Mouse (Mus musculus) kidney, adult 9 months (tissue): ENCODE results near the gene Atg7.

ENCODE experiments used
- DNase-seq: peaks from one replicate; pipeline ENCODE4 v3.0.0; 2022

The Atg7 gene

DNA sequence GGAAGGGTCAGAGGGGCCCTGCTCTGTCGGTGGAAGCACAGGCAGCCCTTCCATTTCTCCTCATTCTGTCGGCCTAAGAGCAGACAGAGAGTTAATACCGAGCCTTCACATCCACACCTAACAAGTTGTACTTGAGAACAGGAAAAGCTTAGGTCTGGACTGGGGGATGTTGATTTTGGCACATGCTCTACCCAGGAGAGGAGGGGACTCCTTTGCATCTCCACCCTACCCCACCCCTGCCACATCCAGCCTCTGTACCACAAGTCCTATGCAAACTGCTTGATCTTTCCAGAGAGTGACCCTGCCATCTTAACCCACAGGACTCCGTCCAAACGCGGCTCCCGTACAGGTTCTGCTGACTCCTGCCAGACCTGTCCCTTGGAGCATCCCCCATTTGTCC lies 178.7 kb downstream of the Atg7 start:
- no peak for DNase-seq

DNA sequence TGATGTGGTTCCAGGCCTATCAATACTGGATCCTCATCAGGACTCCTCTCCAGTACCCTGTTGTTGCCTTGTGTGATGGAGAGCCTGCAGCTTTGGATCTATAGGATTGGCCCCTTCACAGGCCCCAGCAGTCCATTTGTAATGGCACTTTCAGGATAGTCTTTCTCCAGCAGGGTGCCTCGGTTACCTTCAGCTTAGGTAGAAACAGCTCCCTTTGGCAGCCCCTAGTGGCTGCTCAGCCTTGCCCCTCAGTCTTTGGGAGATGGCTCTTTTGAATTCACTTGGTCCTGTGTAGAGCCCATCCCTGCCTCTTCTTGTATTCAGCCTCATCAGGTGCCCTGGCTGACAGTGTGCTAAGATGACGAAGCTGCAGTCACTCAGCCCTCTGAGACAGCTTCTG lies 184.0 kb downstream of the Atg7 start:
- DNase-seq: no peak

DNA sequence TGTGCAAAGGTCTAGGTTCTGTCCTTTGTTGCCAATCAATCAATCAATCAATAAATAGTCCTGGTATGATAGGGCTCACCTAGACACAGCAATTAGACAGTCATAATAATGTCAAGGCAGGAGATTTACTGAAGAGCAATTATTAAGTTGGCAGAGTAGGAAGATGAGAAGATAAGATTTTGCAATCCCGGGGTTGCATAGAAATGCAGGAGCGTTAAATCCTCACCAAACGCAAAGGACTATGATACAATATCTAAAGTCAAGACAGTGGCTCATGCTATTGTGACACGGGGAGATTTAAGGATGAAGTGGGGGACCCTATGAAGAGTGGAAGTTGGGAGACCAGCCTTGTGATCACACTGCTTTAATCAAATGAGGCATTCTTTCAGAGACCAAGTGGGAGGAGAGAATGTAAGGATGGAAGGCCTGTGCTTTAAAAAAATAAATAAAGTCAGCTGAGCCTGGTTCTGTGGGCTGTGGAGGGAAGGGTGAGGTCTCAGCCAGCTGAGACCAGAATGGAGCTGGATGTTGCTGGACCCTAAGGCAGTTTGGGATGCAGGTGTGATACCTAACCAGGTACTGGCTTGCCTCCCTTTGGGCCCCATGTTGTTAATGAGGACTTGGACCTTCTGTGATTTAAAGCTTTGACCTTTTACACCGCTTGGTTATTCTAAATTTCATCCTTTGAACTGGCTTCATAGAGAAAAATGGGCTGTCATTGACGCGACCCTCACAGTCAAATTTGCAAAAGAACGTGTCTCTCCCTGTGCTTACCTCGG lies 187.0 kb downstream of the Atg7 start:
- DNase-seq: no peak

DNA sequence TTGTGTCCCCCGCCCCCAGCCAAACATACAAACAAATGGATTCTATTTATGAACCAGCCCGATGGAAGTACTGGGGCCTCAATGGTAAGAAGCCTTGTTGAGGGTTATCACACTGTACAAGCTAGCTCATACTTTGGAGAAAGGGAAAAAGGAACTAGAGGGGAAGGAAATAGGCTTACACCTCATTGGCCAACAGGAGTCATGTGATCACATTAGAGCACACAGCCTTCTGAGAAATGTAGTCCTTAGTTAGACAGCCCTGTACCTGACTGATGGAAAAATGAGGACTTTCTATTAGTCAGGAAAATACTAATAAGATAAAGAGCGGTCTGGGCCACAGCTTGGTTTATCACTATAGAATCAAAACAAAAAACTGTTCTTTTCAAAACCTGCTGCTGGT lies 188.9 kb downstream of the Atg7 start:
- no peak for DNase-seq

DNA sequence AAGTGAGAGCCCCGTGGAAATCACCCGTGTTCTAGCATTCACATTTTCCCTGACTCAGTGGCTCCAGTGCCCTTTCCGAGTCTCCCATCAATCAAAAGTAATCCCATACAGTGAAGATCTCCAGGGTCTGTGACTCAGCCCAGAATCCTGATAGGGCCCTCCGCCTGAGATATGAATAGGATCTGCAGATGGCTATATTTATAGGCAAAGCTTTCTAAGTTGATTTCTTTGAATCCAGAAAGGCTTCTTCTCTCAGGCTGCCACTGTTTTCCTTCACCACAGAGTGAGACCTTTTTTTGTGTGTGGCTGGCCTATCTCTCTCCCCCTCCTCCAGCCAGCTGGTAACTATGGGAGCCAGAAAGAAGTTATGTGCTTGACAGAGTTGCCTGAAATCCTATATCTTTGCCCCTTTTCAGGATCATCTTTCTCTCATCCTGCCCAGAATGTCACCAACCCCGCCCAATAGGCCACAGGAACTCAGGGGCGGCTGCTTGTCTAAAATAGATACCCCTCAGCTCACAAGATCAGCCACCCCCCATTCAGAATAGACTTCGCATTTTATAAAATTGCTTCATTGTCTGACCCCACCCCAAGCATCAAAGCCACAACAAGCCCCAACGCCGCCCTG lies 190.3 kb downstream of the Atg7 start:
- DNase-seq: no peak

DNA sequence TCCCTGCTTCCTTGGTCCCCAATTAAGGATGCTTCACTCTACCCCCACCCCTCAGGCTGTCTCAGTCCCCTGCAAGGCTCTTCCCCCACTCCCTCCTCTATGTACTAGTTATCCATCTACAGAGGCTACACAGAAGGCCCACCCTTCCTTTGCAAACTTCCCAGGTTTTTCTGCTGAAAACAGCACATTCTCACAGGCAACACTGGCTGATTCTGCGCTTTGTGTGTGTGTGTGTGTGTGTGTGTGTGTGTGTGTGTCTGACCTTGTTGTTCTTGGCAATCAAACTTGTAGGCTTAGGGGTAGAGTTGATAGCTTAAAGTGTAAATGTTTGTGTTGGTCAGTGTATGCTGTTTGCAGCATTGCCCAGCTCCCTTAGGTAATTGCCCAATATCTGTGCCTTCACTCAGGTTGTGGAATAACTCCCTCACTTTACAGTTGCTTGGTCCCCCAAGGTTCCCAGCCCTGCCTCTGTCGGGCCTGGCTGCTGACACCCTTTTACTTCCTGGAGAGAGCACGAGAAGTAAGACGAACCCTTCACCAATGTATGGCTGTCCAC lies 191.0 kb downstream of the Atg7 start:
- peak; percentile 78 for DNase-seq

DNA sequence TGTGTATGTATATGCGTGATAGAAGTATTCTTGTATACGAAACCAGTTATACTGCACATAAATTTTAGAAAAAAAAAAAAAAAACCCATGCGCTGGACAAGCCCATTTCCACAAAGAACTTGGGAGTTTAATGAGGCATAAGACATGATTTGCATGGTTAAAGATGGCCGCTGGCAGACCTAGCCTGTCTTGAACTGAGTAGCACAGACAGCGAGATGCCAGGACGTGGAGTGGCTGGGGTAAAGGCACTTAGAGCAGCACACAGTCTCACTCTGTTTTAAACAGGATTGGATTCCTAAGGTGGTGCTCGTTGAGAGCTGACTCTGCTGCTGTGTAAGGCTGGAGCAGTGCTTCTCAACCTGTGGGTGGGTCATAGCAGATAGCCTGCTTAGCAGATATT lies 192.4 kb downstream of the Atg7 start:
- DNase-seq: no peak

DNA sequence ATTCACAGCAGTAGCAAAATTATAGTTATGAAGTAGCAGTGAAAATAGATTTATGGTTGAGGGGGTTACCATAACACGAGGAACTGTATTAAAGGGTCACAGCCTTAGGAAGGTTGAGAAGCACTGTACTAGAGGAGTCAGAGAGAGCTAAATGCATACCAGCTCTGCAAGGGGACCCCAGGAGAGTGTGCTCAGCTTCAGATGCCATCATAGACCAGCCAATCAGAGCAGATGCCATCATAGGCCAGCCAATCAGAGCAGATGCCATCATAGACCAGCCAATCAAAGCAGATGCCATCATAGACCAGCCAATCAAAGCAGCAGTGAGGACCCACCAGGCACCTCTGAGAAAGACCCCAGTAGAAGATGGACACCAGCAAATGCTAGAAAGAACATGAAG lies 192.9 kb downstream of the Atg7 start:
- no peak for DNase-seq

DNA sequence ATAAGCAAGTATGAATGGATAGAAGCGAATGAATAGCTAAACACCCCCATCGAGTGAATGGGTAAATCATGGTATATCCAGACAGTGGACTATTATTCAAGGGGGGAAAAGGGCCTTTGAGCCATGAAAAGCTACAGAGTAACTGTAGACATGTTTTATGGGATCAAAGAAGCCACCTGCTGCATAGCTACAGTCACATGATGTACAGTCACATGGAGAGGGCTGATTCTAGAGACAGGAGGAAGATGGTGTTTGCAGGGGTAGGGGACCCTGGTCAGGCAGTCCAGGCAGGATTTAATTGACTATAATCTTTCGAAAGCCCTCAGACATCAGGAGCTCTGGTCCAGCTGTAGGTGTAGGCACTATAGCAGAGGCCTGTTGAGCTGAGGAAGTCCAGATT lies 193.5 kb downstream of the Atg7 start:
- DNase-seq: no peak

DNA sequence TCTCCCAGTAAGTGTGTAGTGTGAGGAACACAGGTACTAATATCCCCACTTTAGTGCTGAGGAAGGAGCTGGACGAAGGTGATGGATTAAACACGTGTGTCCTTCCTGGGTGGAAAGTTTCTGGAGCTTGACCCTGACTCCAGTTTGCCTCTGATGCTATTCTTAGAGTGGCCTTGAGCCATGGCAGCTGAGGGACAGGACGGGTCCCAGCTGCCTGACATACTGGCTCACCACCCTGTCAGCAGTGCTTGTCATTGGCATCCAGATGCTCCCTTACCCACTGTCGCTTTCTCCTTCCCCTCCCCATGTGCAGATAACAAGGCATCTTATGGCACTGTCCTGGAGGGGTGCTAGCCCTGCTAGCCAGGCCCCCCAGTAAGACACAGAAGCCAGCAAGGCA lies 196.0 kb downstream of the Atg7 start:
- no peak for DNase-seq

DNA sequence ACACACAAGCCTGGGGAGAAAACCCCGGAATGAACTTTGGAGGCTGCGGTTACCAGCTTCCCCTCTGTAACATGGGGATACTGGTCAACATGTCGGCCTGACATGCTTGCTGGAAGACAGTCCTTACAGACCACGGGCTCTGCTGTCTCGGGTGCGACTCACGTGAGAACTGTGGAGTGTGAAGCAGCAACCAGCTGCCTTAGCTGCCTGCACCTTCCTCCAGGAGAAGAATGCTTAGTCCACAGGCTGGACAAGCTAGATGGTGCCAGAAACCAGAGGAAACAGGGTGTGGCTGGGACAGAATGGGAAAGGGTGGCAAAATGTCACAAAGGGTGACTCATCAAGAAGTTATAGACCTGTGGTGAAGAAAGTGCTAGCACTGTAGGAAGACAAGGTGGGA lies 197.1 kb downstream of the Atg7 start:
- DNase-seq: peak; percentile 38

DNA sequence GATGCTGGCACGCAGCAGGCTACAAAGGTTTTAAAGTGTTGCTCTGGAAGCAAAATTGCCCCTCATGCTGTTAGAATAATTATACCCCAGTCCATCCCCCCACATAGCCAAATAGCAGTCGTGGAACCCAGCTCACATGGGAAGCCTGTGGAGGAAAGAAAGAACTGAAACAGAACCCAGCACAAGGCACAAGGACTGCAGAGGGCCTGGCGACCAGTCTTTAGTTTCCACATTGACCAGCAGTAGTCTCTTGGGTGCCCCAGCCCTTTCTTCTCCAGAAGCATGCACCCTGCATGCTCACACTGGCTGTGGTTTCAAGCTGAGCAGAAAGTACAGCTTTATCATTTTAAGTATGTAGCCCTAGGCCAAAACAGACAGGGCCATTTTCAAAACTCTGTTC lies 199.2 kb downstream of the Atg7 start:
- no peak for DNase-seq

DNA sequence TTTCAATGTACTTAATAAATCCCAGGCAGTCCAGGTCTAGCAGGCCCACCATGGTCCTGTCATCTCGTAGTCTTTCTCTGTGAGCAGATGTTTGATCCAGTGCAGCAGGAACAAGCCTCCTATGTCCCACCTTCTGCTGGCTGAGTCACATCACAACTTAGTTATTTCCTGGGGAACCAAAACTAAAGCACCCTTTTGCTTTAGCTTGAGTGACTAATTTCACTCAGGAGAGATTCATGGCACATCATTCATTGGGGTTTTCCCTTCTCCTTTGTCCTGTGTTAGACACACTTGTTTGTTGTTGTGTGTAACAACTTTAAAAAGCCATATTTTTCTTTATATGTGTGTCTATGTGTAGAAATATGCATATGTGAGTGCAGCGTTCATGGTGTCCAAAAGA lies 200.0 kb downstream of the Atg7 start:
- DNase-seq: no peak

DNA sequence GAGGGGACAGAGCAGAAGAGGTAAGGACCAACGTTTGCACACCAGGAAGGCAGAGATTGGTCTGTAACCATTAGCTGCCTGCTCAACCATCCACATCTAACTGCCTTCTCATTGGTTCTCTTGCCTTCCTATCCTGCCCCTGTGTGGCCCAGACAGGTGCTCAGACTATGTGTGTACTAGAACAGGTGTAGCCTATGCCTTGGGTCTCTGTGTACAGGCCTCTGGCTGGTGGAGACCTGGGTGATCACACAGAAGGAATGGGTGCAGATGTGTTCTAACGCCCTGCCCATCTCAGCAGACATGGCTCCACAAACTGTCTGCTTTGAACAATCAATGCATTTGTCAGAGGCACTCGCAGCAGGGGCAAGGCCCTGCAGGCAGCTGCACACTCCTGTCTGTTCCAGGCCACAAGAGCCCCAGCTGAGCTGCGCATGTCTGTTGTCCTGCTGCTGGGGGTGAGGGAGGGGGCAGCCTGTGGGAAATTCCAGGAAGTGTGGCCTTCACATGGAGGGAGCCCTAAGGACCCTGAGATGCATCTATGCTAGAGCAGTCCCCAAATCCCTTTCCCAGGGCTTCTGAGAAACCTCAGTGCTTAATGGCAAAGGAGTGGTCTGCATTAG lies 203.4 kb downstream of the Atg7 start:
- DNase-seq: no peak

DNA sequence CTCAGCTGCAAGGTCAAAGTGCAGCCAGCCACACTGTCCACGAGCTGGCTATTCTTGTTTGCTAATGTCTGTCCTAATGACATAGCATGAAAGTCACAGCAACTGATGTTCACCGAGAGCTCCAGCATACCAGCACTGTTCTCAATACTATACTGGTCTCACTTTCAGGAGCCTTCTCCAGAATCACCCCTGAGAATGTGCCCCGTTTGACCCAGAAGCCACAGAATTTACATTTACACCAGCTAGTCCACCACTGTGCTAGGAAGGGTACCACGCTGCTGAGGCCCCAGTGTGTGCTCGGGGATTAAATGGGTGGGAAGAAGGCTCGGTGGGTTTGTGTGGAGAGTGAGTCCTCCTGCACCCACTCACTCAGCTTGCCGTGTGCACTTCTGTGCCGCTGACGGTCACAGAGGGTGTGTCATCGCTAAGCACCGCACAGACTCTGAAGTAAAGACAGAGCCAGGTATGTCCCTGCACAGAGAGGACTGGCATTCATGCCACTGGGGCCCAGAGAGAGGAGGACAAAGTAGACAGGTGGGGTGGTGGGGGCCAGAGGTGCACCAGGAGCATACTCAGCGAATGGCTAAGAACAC lies 204.8 kb downstream of the Atg7 start:
- no peak for DNase-seq

DNA sequence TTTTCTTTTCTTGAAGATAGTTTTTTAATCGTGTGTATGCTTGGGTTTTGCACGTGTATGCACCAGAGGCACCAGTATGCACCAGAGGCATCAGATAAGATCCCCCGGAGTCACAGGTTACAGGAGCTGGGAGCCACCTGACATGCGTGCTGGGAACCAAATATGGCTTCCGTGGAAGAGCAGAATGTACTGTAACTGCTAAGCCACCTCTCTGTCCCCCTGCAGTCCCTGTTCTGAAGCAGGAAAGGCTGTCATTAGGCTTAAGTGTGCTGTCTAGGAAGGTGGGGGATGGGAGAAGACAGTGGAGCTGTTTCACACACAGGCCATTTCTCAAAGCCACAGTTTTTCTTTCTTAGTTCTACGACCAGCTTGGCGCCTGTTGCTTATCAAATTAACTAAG lies 205.9 kb downstream of the Atg7 start:
- DNase-seq: no peak

DNA sequence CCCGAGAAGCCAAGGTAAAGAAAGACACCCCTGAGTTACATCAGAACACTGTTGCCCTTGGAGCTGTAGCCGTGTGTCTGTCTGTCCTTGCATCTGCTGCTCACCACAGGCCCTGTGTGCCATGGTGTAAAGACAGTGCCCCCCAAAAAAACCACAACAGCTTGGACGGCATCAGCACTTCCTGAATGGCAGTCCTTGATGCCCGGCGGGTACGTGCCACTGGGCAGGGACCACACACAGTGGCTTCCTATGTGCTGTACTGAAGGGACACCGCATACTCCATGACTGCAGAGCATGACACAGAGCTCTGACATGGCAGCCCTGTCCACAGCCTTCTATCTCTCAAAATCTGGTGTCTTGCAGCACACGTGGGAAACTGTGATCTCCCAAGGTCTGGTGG lies 206.9 kb downstream of the Atg7 start:
- DNase-seq: no peak

DNA sequence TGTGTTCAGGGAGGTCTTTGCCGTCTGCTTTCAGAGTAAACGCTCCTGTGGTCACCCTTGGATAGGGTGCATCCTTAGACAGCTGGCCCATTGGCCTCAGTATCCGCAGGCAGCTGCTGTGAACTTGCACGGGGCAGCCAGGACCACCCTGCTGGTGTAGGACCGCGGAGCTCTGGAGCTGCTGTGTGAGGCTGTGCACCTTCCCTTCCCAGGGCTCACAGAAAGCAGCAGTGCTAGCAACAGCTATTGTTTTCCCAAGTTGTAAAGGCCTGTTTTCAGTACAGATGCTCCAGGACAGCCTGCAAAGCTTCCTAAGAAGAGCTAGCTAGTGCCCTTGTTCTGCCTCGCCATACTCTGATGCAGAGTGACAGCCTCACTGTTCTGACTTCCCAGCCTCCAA lies 208.8 kb downstream of the Atg7 start:
- DNase-seq: no peak

DNA sequence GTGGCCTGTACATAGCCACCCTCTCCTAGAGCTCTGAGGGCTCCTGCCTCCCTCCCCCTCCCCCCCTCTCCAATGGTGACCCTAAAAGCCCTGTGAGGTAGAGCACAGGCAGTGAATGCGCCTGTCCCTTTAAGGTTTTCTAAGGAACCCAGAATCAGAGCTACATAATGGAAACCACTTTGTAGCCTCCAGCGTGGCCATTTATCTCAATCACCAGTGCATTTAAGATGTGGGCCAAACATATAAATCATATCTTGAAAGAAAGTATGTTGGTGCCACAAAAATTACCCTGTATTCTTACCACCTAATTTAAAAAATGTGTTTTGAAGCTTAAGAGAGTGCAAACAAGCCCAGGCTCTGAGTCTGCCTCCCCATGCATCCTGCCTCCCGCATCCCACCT lies 209.8 kb downstream of the Atg7 start:
- DNase-seq: no peak

DNA sequence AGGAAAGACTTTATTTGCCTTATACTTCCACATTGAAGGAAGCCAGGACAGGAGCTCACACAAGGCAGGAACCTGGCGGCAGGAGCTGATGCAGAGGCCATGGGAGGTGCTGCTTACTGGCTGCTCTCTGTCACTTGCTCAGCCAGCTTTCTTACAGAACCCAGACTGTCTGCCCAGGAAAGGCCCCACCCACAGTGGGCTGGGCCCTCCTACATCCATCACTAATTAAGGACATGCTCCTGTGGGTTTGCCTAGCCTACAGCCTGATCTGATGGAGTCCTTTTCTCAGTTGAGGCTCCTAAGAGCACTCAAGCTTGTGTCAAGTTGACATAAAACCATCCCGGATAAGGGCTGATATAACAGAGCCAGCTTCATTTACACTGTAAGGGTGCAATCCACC lies 211.5 kb downstream of the Atg7 start:
- no peak for DNase-seq

DNA sequence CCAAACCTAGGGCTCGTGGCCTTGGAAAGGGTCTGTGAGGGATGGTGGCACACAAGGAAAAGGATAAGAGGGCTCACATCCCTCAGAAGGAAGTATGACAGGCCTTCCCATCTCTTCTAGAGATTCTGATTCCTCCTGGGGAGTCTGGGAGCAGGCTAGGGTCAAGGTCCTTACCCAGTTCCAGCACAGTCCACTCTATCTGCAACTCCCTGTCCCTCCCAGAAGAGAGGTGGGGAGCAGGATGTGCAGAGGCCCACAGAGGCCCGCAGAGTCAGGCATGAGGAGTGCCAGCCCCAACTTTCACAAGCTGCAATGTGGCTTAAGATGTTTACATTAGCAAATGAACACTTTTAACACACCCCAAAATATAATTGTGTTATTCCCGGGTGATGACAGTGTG lies 212.7 kb downstream of the Atg7 start:
- no peak for DNase-seq

DNA sequence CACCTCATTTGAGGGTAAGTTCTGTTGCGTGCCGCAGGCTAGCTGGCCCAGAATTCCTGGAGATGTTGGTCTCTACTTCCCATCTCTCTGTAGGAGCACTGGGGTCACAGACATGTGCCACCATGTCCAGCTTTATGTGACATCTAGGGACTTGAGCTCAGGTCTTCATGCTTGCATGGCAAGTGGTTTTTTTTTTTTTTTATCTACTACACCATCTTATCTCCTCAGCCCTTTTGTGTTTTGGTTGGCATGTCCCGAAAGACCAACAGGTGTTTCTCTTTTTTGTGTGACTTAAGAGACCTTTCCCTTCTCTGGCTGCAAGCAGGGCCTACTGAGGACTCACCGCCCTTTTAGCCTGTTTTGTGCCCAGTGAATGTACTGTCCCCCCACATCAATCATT lies 213.6 kb downstream of the Atg7 start:
- no peak for DNase-seq

DNA sequence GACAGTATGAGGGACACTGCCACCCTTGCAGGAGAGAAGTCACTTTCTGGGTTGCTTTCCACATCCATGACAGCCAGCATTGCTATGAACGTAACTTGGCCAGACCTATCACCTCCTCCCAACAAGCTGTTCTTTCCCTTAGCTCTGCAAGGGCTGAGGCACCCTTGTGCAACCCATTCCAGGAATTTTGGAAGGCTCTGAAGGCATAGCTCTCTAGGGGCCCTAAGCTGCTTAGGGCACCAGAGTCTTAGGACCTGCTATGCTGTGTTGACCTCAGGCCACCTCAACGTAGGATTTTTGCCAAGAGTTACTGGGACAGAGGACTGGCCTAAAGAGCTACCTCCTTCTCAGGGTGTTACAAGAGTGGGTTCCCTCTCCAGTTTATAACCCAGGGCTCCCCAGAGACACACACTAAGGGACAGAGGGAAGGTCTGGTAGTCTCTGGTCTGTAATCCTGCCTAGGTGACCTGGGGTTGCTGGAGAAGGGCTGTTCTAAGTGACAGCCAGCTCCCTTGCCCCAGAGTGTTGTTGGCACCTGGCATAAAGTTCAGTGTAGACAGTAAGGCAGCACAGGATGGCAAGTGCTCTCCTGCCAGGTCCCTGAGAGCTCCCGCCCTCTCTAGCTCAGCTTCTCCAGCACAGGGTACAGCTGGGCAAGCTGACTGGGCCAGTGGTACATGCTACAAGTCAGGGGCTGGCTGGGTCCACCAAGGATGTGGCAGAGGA lies 215.3 kb downstream of the Atg7 start:
- no peak for DNase-seq
